Mouse (Mus musculus): ENCODE data around the gene Magi2. TPM values are rescaled to one million over a fixed set of nuclear protein-coding genes. Genes with fewer than 3 reads are reported as not detected.
"Not testable (repeated sequence)": the region's sequence is repeated elsewhere in the genome, so short reads cannot be mapped to it uniquely, and the experiment has no call there.

The Magi2 gene
- polyA plus RNA-seq, 1 experiment from 2014 or later, result 2.7 TPM

GRCm38 (mm10) chr5:20509606-20510005 lies 1282.8 kb downstream of the Magi2 start:
- Histone ChIP-seq H3K27ac (no peak overlapping the region), H3K27me3 (no peaks in the 10 kb centered on the region), H3K4me3 (no peak overlapping the region), H3K4me1 (0 out of 2 replicates have a peak, but pooled peaks cover 5% of the 10 kb centered on the region), H3K36me3 (no peaks in the 10 kb centered on the region), H3K9ac (no peak overlapping the region), H3K9me3 (no peaks in the 10 kb centered on the region), H3K4me2 (no peak overlapping the region)
- WGBS, result 15% methylated on average over 6 of the region's 6 CpGs
- ATAC-seq (ENCODE audit: borderline replicate concordance, extremely low read depth, low FRiP score, low TSS enrichment), result no peak

- WGBS, result 22% methylated on average over 16 of the region's 16 CpGs
- Histone ChIP-seq H3K4me2 (no peak overlapping the region), H3K4me3 (no peak overlapping the region), H3K36me3 (no peaks in the 10 kb centered on the region), H3K4me1 (no peaks in the 10 kb centered on the region), H3K27me3 (no peaks in the 10 kb centered on the region), H3K9me3 (no peaks in the 10 kb centered on the region), H3K9ac (no peak overlapping the region), H3K27ac (peak overlapping the region; percentile 80)
- peak; percentile 49; the same call in 1 of the 2 replicates for ATAC-seq (ENCODE audit: borderline replicate concordance, extremely low read depth, low FRiP score, low TSS enrichment)
Observed at GRCm38 (mm10) chr5:20512377-20513126, 1285.7 kb downstream of the Magi2 start.

GRCm38 (mm10) chr5:20521639-20522038 lies 1294.8 kb downstream of the Magi2 start:
- WGBS, result 70% methylated on average over 9 of the region's 9 CpGs
- no peaks in the 10 kb centered on the region for H3K9me3 ChIP-seq
- ATAC-seq (ENCODE audit: borderline replicate concordance, extremely low read depth, low FRiP score, low TSS enrichment), result no peak

GRCm38 (mm10) chr5:20522047-20522446 lies 1295.2 kb downstream of the Magi2 start:
- H3K36me3 ChIP-seq, result no peaks in the 10 kb centered on the region
- H3K27me3 ChIP-seq, result no peaks in the 10 kb centered on the region
- no peaks in the 10 kb centered on the region for H3K9me3 ChIP-seq
- no peak overlapping the region for H3K4me2 ChIP-seq
- no peaks in the 10 kb centered on the region for H3K4me1 ChIP-seq
- WGBS, result 95% methylated on average over 13 of the region's 13 CpGs
- no peak overlapping the region for H3K9ac ChIP-seq
- ATAC-seq (ENCODE audit: borderline replicate concordance, extremely low read depth, low FRiP score, low TSS enrichment), result no peak
- no peak overlapping the region for H3K4me3 ChIP-seq
- H3K27ac ChIP-seq, result no peak overlapping the region

More at GRCm38 (mm10) chr5:20521639-20522038, 1294.8 kb downstream of the Magi2 start:
- no peak overlapping the region for H3K4me3 ChIP-seq
- no peaks in the 10 kb centered on the region for H3K36me3 ChIP-seq
- H3K9ac ChIP-seq, result no peak overlapping the region
- H3K4me1 ChIP-seq, result no peaks in the 10 kb centered on the region
- no peaks in the 10 kb centered on the region for H3K27me3 ChIP-seq
- no peak overlapping the region for H3K27ac ChIP-seq
- H3K4me2 ChIP-seq, result no peak overlapping the region

- H3K9ac ChIP-seq, result no peak overlapping the region
- no peaks in the 10 kb centered on the region for H3K4me1 ChIP-seq
- no peak for ATAC-seq (ENCODE audit: borderline replicate concordance, extremely low read depth, low FRiP score, low TSS enrichment)
- H3K4me3 ChIP-seq, result no peak overlapping the region
- no peaks in the 10 kb centered on the region for H3K36me3 ChIP-seq
- no peak overlapping the region for H3K4me2 ChIP-seq
- no peaks in the 10 kb centered on the region for H3K9me3 ChIP-seq
- H3K27ac ChIP-seq, result no peak overlapping the region
- H3K27me3 ChIP-seq, result no peaks in the 10 kb centered on the region
Observed at GRCm38 (mm10) chr5:20523776-20524175, 1296.9 kb downstream of the Magi2 start.

GRCm38 (mm10) chr5:20526588-20526987 lies 1299.8 kb downstream of the Magi2 start:
- H3K4me3 ChIP-seq; H3K9me3 ChIP-seq; H3K36me3 ChIP-seq; H3K4me1 ChIP-seq; H3K9ac ChIP-seq; H3K27ac ChIP-seq; H3K4me2 ChIP-seq; ATAC-seq (ENCODE audit: borderline replicate concordance, extremely low read depth, low FRiP score, low TSS enrichment); H3K27me3 ChIP-seq: not testable (repeated sequence)
- 71% methylated on average over 2 of the region's 4 CpGs for WGBS

- Histone ChIP-seq H3K9ac (no peak overlapping the region), H3K27me3 (no peaks in the 10 kb centered on the region), H3K9me3 (no peaks in the 10 kb centered on the region), H3K4me1 (no peaks in the 10 kb centered on the region), H3K36me3 (no peaks in the 10 kb centered on the region), H3K4me2 (no peak overlapping the region), H3K27ac (no peak overlapping the region), H3K4me3 (no peak overlapping the region)
- WGBS, result 56% methylated on average over 3 of the region's 3 CpGs
- no peak for ATAC-seq (ENCODE audit: borderline replicate concordance, extremely low read depth, low FRiP score, low TSS enrichment)
Observed at GRCm38 (mm10) chr5:20536544-20536943, 1309.7 kb downstream of the Magi2 start.

- H3K27ac ChIP-seq, result no peak overlapping the region
- H3K4me3 ChIP-seq, result no peak overlapping the region
- no peaks in the 10 kb centered on the region for H3K27me3 ChIP-seq
- WGBS, result 59% methylated on average over 8 of the region's 8 CpGs
- no peak overlapping the region for H3K9ac ChIP-seq
- no peaks in the 10 kb centered on the region for H3K9me3 ChIP-seq
- H3K4me1 ChIP-seq, result no peaks in the 10 kb centered on the region
- H3K4me2 ChIP-seq, result no peak overlapping the region
- no peak for ATAC-seq (ENCODE audit: borderline replicate concordance, extremely low read depth, low FRiP score, low TSS enrichment)
- H3K36me3 ChIP-seq, result no peaks in the 10 kb centered on the region
Observed at GRCm38 (mm10) chr5:20537369-20538022, 1310.7 kb downstream of the Magi2 start.

- Histone ChIP-seq H3K4me3 (no peak overlapping the region), H3K27ac (no peak overlapping the region), H3K4me2 (no peak overlapping the region), H3K27me3 (no peaks in the 10 kb centered on the region), H3K9ac (no peak overlapping the region), H3K9me3 (no peaks in the 10 kb centered on the region), H3K36me3 (no peaks in the 10 kb centered on the region), H3K4me1 (no peaks in the 10 kb centered on the region)
- WGBS, result 54% methylated on average over 5 of the region's 5 CpGs
- ATAC-seq (ENCODE audit: borderline replicate concordance, extremely low read depth, low FRiP score, low TSS enrichment), result no peak
Observed at GRCm38 (mm10) chr5:20544374-20544773, 1317.5 kb downstream of the Magi2 start.

- Histone ChIP-seq H3K36me3 (no peaks in the 10 kb centered on the region), H3K4me1 (peaks cover 7% of the 10 kb centered on the region; the same call in 1 of the 2 replicates), H3K27me3 (no peaks in the 10 kb centered on the region), H3K4me3 (no peak overlapping the region), H3K27ac (peak overlapping the region; percentile 74), H3K9ac (no peak overlapping the region), H3K9me3 (no peaks in the 10 kb centered on the region), H3K4me2 (no peak overlapping the region)
- ATAC-seq (ENCODE audit: borderline replicate concordance, extremely low read depth, low FRiP score, low TSS enrichment), result peak; percentile 77
- WGBS, result 56% methylated on average over 2 of the region's 2 CpGs
Observed at GRCm38 (mm10) chr5:20559378-20559777, 1332.5 kb downstream of the Magi2 start.

GRCm38 (mm10) chr5:20559821-20560220 lies 1333.0 kb downstream of the Magi2 start:
- Histone ChIP-seq H3K9me3 (no peaks in the 10 kb centered on the region), H3K27me3 (no peaks in the 10 kb centered on the region), H3K4me1 (peaks cover 7% of the 10 kb centered on the region; the same call in 1 of the 2 replicates), H3K4me2 (no peak overlapping the region), H3K4me3 (no peak overlapping the region), H3K27ac (peak overlapping the region; percentile 54), H3K36me3 (no peaks in the 10 kb centered on the region), H3K9ac (no peak overlapping the region)
- no peak for ATAC-seq (ENCODE audit: borderline replicate concordance, extremely low read depth, low FRiP score, low TSS enrichment)
- 55% methylated on average over 4 of the region's 4 CpGs for WGBS

- Histone ChIP-seq H3K36me3 (no peaks in the 10 kb centered on the region), H3K27me3 (no peaks in the 10 kb centered on the region), H3K4me3 (no peak overlapping the region), H3K9ac (no peak overlapping the region), H3K4me1 (no peaks in the 10 kb centered on the region), H3K4me2 (no peak overlapping the region), H3K27ac (no peak overlapping the region), H3K9me3 (no peaks in the 10 kb centered on the region)
- no peak for ATAC-seq (ENCODE audit: borderline replicate concordance, extremely low read depth, low FRiP score, low TSS enrichment)
- 51% methylated on average over 6 of the region's 6 CpGs for WGBS
Observed at GRCm38 (mm10) chr5:20568421-20568820, 1341.6 kb downstream of the Magi2 start.
